Mouse (Mus musculus) fat pad, adult 2 months (tissue): ENCODE data around the gene Ifrd1.
"Not testable (repeated sequence)": the region's sequence is repeated elsewhere in the genome, so short reads cannot be mapped to it uniquely, and the experiment has no call there.

Experiments
- DNase-seq: peaks from one replicate; pipeline ENCODE4 v3.0.0-alpha.2; 2011; ENCODE audit warnings: low read depth, low spot score; ENCODE audit errors: extremely low read depth

Ifrd1 gene

GRCm38 (mm10) chr12:40199795-40200402 is 48.4 kb downstream of the Ifrd1 start:
- no peak for DNase-seq

- DNase-seq: no peak
Measured at GRCm38 (mm10) chr12:40199302-40199701, 49.0 kb downstream of the Ifrd1 start, which contains the start of gene Lsmem1. TSS of gene Lsmem1 (minus strand) at chr12:40199490.

DNA sequence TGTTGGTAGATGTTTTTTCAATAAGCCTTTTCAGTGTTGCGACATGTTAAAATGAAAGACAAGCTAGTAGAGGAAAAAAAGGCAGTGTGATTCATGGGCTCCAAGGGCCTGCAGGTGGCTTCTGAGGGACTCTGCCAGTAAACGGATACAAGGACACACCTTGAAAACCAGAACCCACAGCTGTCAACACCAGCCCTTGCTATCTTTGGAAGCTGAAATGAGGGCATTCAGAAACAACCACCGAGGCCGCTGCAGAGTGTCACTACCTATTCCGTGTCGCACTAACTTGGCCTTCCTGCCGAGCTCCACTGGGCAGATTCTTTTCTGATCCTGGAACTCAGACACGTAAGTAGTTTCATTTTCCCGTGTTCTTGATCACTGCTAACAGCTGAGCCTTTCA is 49.9 kb downstream of the Ifrd1 start:
- no peak for DNase-seq

GRCm38 (mm10) chr12:40198019-40198418 is 50.3 kb downstream of the Ifrd1 start:
- DNase-seq: no peak

DNA sequence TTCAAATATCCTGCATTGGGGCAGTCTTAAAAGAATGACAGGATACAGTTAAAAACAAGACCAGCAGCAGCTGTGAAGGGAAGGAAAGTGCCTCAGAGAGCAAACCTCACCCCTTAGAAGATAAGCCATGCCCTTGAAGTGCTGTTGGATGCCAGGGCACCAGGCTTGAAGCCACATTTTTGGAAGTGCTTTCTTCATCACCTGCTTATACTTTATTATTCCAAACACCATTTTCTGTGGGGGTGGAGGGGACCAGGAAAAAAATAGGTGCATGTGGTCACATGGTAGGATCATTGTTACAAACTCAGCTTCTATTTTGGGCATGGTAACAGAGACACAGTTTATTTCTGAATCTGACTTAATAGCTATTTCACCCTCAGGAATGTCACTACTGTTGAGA is 50.8 kb downstream of the Ifrd1 start:
- DNase-seq: no peak

DNA sequence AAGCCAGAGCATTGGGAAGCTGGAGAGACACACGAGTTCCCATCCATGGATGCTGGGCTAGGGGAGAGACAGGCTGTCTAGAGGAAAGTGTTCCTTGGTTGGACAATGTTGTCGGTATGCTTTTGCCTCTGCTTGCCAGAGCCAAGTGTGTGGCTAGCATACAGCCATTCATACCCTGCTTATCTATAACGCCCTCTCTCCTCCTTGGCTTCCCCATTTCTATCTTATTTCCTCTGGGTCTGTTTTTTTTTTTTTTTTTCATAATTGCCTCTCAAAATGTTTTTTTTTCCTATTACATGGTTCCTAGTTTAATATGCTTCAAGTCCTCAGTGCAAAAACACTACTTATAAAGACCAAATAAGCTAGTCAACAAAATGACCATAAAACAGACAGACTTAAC is 62.8 kb downstream of the Ifrd1 start:
- DNase-seq: no peak

DNA sequence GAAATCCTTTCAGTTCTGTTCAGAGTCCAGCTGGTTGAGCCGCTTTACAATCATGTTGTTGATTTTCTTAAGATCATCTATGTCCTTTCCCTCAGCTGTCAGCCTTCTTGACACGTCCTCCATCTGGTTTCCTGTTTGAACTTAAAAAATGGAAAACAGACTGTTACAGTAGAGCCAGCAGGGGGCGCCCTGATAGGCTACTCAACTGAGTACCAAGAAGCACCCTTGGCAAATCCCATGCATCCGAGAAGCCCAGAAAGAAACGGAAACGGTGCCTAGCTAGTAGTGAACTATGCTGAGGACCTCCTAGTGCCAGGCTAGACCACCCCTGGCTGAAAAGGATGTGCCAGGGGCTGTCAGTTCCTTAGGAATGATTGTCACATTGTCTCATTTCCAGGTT is 71.2 kb downstream of the Ifrd1 start:
- no peak for DNase-seq

DNA sequence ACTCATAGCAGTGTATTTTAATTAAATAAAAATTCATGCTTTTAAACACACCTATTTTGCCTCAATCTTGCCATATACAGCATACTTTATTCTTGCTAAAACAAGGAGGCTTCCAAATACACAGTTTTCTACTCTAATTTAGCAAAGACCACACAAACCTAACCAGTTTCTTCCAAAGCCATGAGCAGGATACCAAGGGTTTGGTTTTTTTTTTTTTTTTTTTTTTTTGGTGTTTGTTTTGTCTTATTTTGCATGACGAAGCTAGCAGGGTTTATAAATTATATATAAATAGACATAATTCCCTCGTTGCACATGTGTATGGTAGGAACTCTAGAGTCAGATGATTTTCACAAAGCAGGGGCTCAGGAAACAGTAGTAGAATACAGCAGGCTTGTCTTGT is 72.1 kb downstream of the Ifrd1 start:
- DNase-seq: no peak

DNA sequence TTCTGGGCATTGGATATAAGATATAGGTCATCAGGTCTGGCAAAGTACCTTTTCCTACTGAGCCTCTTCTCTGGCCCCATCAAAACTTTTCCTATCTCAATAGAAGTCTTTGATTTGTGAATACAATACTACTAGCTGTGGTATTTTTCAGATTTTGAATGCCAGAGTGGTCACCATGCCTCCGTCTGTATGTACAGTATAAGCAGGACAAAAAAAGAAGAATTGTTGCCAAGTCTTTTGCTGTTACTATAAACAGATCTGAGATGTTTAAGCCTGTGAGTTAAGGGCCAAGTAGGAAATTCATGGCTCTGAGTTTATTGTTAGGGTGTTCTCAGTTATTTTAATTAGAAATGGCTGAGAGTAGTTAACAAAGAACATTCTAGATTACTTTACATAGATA is 73.1 kb downstream of the Ifrd1 start:
- not testable (repeated sequence) for DNase-seq

GRCm38 (mm10) chr12:40171637-40172036 is 76.7 kb downstream of the Ifrd1 start:
- no peak for DNase-seq

- no peak for DNase-seq
Measured at GRCm38 (mm10) chr12:40169675-40170074, 78.6 kb downstream of the Ifrd1 start.

GRCm38 (mm10) chr12:40164621-40165020 is 83.7 kb downstream of the Ifrd1 start:
- DNase-seq: no peak

GRCm38 (mm10) chr12:40160777-40161176 is 87.5 kb downstream of the Ifrd1 start:
- DNase-seq: no peak

DNA sequence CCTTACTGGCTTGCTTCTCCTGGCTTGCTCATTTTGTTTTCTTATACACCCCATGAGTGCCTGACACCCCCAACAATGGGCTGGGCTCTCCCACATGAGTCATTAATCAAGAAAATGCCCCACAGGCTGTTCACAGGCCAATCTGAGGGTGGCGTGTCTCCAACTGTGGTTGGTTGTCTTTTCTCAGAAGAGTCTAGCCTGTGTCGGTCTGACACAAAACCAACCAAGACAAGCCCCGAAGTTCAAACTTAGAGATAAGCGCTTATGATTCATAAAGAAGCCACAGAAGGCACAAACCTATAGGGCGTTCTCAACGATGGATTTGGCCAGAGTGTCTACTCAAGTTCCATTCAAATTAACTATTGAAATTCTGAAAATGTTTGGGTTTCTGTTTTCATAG is 94.1 kb downstream of the Ifrd1 start:
- DNase-seq: no peak

GRCm38 (mm10) chr12:40152353-40153069 is 95.8 kb downstream of the Ifrd1 start:
- no peak for DNase-seq
